Mouse (Mus musculus): ENCODE measurements around the gene Slc29a3. TPM values are rescaled to one million over a fixed set of nuclear protein-coding genes. Genes with fewer than 3 reads are reported as not detected.

Gene Slc29a3
- polyA plus RNA-seq, 1 experiment: 4.7 TPM

DNA sequence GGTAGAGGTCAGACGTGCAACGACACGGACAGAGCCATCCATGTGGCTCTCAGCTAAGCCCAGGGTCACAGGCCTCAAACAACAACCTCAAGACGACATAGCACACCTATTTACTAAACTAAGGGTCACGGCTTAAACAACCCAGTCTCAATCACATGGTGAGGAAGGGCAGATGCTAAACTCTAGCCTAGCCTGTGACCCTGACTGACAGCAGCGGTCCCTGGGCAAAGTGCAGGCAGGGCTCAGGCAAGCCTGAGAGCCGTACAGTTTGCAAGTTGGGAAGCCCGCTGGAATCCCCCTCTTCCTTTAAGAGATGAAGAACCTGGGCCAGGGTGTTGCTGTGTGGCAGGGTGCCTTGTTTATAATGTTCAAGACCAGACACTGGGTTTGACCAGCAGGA is 42.2 kb upstream of the Slc29a3 start:
- no peak overlapping the region for H3K4me3 ChIP-seq
- H3K36me3 ChIP-seq (ENCODE audit: control insufficient read depth, insufficient read depth): no peaks in the 10 kb centered on the region
- peaks cover 94% of the 10 kb centered on the region for H3K79me2 ChIP-seq (ENCODE audit: control insufficient read depth, insufficient read depth)
- H3ac ChIP-seq (ENCODE audit: control insufficient read depth, insufficient read length): no peak overlapping the region
- no peak for TF ChIP-seq USF1 (IDR thresholded peaks at IDR 0.05; ENCODE audit: low read depth)
- no peak for TF ChIP-seq SRF (IDR thresholded peaks at IDR 0.05; ENCODE audit: control insufficient read depth, insufficient read length, low read depth)
- TF ChIP-seq POLR2AphosphoS2 (IDR thresholded peaks at IDR 0.05; ENCODE audit: insufficient read length, low read depth): no peak
- TF ChIP-seq POLR2A (IDR thresholded peaks at IDR 0.05; ENCODE audit: insufficient read length, low read depth): no peak
- no peak for TF ChIP-seq MAX (IDR thresholded peaks at IDR 0.05; ENCODE audit: low read depth)
- no peak for TF ChIP-seq TCF3 (IDR thresholded peaks at IDR 0.05; ENCODE audit: insufficient read length, low read depth)
- TF ChIP-seq MYOD1 (IDR thresholded peaks at IDR 0.05; ENCODE audit: control insufficient read depth in 1 of 3, insufficient read length in 2 of 3, low read depth in 2 of 3): no peak
- TF ChIP-seq MYOG (IDR thresholded peaks at IDR 0.05; ENCODE audit: control insufficient read depth in 1 of 3, insufficient read depth in 1 of 3, insufficient read length in 2 of 3, low read depth in 2 of 3): no peak
- no peak for TF ChIP-seq CEBPB (IDR thresholded peaks at IDR 0.05; ENCODE audit: insufficient read depth, poor library complexity, severe bottlenecking)
- no peak for TF ChIP-seq TCF12 (IDR thresholded peaks at IDR 0.05; ENCODE audit: insufficient read depth, poor library complexity, severe bottlenecking)
- H3K27me3 ChIP-seq (ENCODE audit: control insufficient read depth, insufficient read depth, insufficient read length): no peaks in the 10 kb centered on the region
- H3K4me2 ChIP-seq (ENCODE audit: low read depth): peak overlapping the region; percentile 57

GRCm38 (mm10) chr10:60794374-60794773 is 41.8 kb upstream of the Slc29a3 start:
- H3K4me2 ChIP-seq (ENCODE audit: low read depth): peak overlapping the region; percentile 57
- TF ChIP-seq MYOD1 (IDR thresholded peaks at IDR 0.05; ENCODE audit: control insufficient read depth in 1 of 3, insufficient read length in 2 of 3, low read depth in 2 of 3): no peak
- TF ChIP-seq POLR2A (IDR thresholded peaks at IDR 0.05; ENCODE audit: insufficient read length, low read depth): peak; percentile 9

DNA sequence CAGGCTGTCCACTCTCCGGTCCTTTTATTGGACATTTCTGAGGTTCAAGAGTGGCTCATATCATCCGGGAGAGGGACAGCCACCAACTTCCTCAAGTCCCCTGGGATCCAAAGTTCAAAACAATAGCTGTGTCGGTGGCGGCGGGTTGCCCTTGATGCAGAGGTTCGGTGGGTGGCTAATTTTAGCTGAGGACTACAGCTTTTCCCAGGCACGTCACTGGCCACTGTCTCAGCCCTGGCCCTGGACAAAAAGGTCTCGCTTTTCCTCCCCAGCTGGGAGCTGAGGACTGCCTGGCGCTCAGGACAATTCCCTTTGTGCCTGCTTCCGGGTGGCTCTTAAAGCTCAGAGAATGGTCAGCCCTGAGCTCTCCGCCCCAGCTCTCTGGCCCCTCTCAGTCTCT is 40.2 kb upstream of the Slc29a3 start:
- Histone ChIP-seq H3K4me3 (no peak overlapping the region), H3ac (ENCODE audit: control insufficient read depth, insufficient read length) (no peak overlapping the region), H3K4me2 (ENCODE audit: low read depth) (no peak overlapping the region), H3K36me3 (ENCODE audit: control insufficient read depth, insufficient read depth) (no peaks in the 10 kb centered on the region), H3K27me3 (ENCODE audit: control insufficient read depth, insufficient read depth, insufficient read length) (no peaks in the 10 kb centered on the region), H3K79me2 (ENCODE audit: control insufficient read depth, insufficient read depth) (peaks cover 94% of the 10 kb centered on the region)
- TF ChIP-seq REST (IDR thresholded peaks at IDR 0.05; ENCODE audit: insufficient read depth, insufficient read length) (no peak), SRF (IDR thresholded peaks at IDR 0.05; ENCODE audit: control insufficient read depth, insufficient read length, low read depth) (no peak), MAX (IDR thresholded peaks at IDR 0.05; ENCODE audit: low read depth) (no peak), USF1 (IDR thresholded peaks at IDR 0.05; ENCODE audit: low read depth) (no peak), TCF12 (IDR thresholded peaks at IDR 0.05; ENCODE audit: insufficient read depth, poor library complexity, severe bottlenecking) (no peak), POLR2AphosphoS2 (IDR thresholded peaks at IDR 0.05; ENCODE audit: insufficient read length, low read depth) (no peak), MYOG (IDR thresholded peaks at IDR 0.05; ENCODE audit: control insufficient read depth in 1 of 3, insufficient read depth in 1 of 3, insufficient read length in 2 of 3, low read depth in 2 of 3) (no peak), CEBPB (IDR thresholded peaks at IDR 0.05; ENCODE audit: insufficient read depth, poor library complexity, severe bottlenecking) (no peak), TCF3 (IDR thresholded peaks at IDR 0.05; ENCODE audit: insufficient read length, low read depth) (no peak), POLR2A (IDR thresholded peaks at IDR 0.05; ENCODE audit: insufficient read length, low read depth) (no peak), MYOD1 (IDR thresholded peaks at IDR 0.05; ENCODE audit: control insufficient read depth in 1 of 3, insufficient read length in 2 of 3, low read depth in 2 of 3) (no peak), E2F4 (IDR thresholded peaks at IDR 0.05; ENCODE audit: insufficient read depth) (no peak)

More at GRCm38 (mm10) chr10:60794374-60794773, 41.8 kb upstream of the Slc29a3 start:
- Histone ChIP-seq H3K36me3 (ENCODE audit: control insufficient read depth, insufficient read depth) (no peaks in the 10 kb centered on the region), H3K27me3 (ENCODE audit: control insufficient read depth, insufficient read depth, insufficient read length) (no peaks in the 10 kb centered on the region), H3K4me3 (no peak overlapping the region), H3ac (ENCODE audit: control insufficient read depth, insufficient read length) (no peak overlapping the region), H3K79me2 (ENCODE audit: control insufficient read depth, insufficient read depth) (peaks cover 94% of the 10 kb centered on the region)

GRCm38 (mm10) chr10:60792365-60792764 is 39.8 kb upstream of the Slc29a3 start:
- TF ChIP-seq MAX (IDR thresholded peaks at IDR 0.05; ENCODE audit: low read depth) (no peak), POLR2AphosphoS2 (IDR thresholded peaks at IDR 0.05; ENCODE audit: insufficient read length, low read depth) (no peak), TCF3 (IDR thresholded peaks at IDR 0.05; ENCODE audit: insufficient read length, low read depth) (no peak), MYOD1 (IDR thresholded peaks at IDR 0.05; ENCODE audit: control insufficient read depth in 1 of 3, insufficient read length in 2 of 3, low read depth in 2 of 3) (no peak), USF1 (IDR thresholded peaks at IDR 0.05; ENCODE audit: low read depth) (no peak), TCF12 (IDR thresholded peaks at IDR 0.05; ENCODE audit: insufficient read depth, poor library complexity, severe bottlenecking) (no peak), CEBPB (IDR thresholded peaks at IDR 0.05; ENCODE audit: insufficient read depth, poor library complexity, severe bottlenecking) (no peak), MYOG (IDR thresholded peaks at IDR 0.05; ENCODE audit: control insufficient read depth in 1 of 3, insufficient read depth in 1 of 3, insufficient read length in 2 of 3, low read depth in 2 of 3) (no peak), REST (IDR thresholded peaks at IDR 0.05; ENCODE audit: insufficient read depth, insufficient read length) (no peak), SRF (IDR thresholded peaks at IDR 0.05; ENCODE audit: control insufficient read depth, insufficient read length, low read depth) (no peak), POLR2A (IDR thresholded peaks at IDR 0.05; ENCODE audit: insufficient read length, low read depth) (no peak), E2F4 (IDR thresholded peaks at IDR 0.05; ENCODE audit: insufficient read depth) (no peak)
- Histone ChIP-seq H3K27me3 (ENCODE audit: control insufficient read depth, insufficient read depth, insufficient read length) (no peaks in the 10 kb centered on the region), H3ac (ENCODE audit: control insufficient read depth, insufficient read length) (no peak overlapping the region), H3K36me3 (ENCODE audit: control insufficient read depth, insufficient read depth) (no peaks in the 10 kb centered on the region), H3K4me3 (no peak overlapping the region), H3K4me2 (ENCODE audit: low read depth) (no peak overlapping the region), H3K79me2 (ENCODE audit: control insufficient read depth, insufficient read depth) (peaks cover 94% of the 10 kb centered on the region)

- Histone ChIP-seq H3K79me2 (ENCODE audit: control insufficient read depth, insufficient read depth) (peaks cover 95% of the 10 kb centered on the region), H3K4me3 (no peak overlapping the region), H3K4me2 (ENCODE audit: low read depth) (no peak overlapping the region), H3K27me3 (ENCODE audit: control insufficient read depth, insufficient read depth, insufficient read length) (no peaks in the 10 kb centered on the region), H3K36me3 (ENCODE audit: control insufficient read depth, insufficient read depth) (no peaks in the 10 kb centered on the region), H3ac (ENCODE audit: control insufficient read depth, insufficient read length) (no peak overlapping the region)
- no peak for TF ChIP-seq E2F4 (IDR thresholded peaks at IDR 0.05; ENCODE audit: insufficient read depth)
- TF ChIP-seq POLR2AphosphoS2 (IDR thresholded peaks at IDR 0.05; ENCODE audit: insufficient read length, low read depth): peak; percentile 12
- peak; percentile 74; the same call in 1 of the 2 replicates for TF ChIP-seq CEBPB (IDR thresholded peaks at IDR 0.05; ENCODE audit: insufficient read depth, poor library complexity, severe bottlenecking)
- no peak for TF ChIP-seq POLR2A (IDR thresholded peaks at IDR 0.05; ENCODE audit: insufficient read length, low read depth)
- TF ChIP-seq MYOG (IDR thresholded peaks at IDR 0.05; ENCODE audit: control insufficient read depth in 1 of 3, insufficient read depth in 1 of 3, insufficient read length in 2 of 3, low read depth in 2 of 3): peak in 1 of 3 experiments; percentile 35
- TF ChIP-seq REST (IDR thresholded peaks at IDR 0.05; ENCODE audit: insufficient read depth, insufficient read length): no peak
Observed at GRCm38 (mm10) chr10:60790912-60791311, 38.3 kb upstream of the Slc29a3 start.

Data from myocyte (in vitro differentiated cells).